Mouse (Mus musculus): Measurements from ENCODE around the gene Med12l. TPM values are rescaled to one million over a fixed set of nuclear protein-coding genes. Genes with fewer than 3 reads are reported as not detected.

Gene Med12l
- polyA plus RNA-seq, 1 experiment: 11.7 TPM

DNA sequence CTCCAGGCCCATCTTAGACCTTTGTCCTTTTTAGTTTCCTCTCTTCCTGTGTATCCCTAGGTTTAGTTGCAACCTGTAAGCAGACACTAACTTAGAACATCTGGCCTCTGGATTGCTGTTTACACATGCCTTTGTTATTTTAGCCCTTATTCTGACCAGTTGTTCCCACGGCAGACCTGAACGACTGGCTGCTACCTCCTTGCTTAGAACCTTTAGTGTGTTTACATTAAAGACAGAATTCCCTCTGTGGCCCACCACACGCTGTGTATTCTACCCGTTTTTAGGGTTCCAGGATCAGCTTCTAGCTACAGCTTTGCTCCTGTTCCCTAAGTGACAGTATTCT lies 19.5 kb downstream of the Med12l start:
- Histone ChIP-seq H3K36me3 (ENCODE audit: control insufficient read depth, insufficient read depth, low read length, poor library complexity, severe bottlenecking) (no peaks in the 10 kb centered on the region), H3K27me3 (ENCODE audit: control insufficient read depth, insufficient read depth, low read length, poor library complexity, severe bottlenecking) (no peaks in the 10 kb centered on the region), H3K9ac (ENCODE audit: low read depth, poor library complexity, severe bottlenecking) (no peak overlapping the region), H3K27ac (ENCODE audit: insufficient read depth, low read length) (no peak overlapping the region), H3K9me3 (replicated peaks; ENCODE audit: control insufficient read depth, insufficient read depth, low read length, poor library complexity, severe bottlenecking) (no peaks in the 10 kb centered on the region), H3K4me1 (ENCODE audit: control insufficient read depth, insufficient read depth, low read length) (no peaks in the 10 kb centered on the region), H3K4me3 (ENCODE audit: low read depth, low read length) (no peak overlapping the region)
- TF ChIP-seq POLR2A (IDR thresholded peaks at IDR 0.05; ENCODE audit: insufficient read depth, low read length) (no peak), CTCF (IDR thresholded peaks at IDR 0.05; ENCODE audit: low read depth, low read length) (no peak), EP300 (IDR thresholded peaks at IDR 0.05; ENCODE audit: insufficient read depth, low read depth, low read length) (no peak)

DNA sequence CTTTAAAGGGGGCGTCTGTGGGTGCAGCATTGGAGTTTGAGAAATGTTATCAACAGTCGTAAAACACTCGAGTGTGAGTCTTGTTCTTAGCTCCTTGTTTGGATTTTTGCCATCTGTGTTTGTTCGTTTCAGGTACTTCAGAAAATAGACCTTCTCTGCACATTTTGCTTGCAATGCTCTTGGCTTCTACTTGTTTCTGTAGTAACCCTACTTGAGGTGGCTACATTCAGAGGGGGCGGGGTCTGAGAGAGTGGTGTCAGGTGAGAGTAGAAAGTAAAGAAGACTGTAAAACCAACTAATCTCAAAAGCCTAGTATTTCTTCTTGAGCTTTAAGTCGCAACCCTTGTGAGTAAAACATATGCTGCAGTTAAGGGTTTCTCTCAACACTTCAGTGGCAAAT lies 23.1 kb downstream of the Med12l start:
- Histone ChIP-seq H3K9ac (ENCODE audit: low read depth, poor library complexity, severe bottlenecking) (no peak overlapping the region), H3K27ac (ENCODE audit: insufficient read depth, low read length) (no peak overlapping the region), H3K9me3 (replicated peaks; ENCODE audit: control insufficient read depth, insufficient read depth, low read length, poor library complexity, severe bottlenecking) (no peaks in the 10 kb centered on the region), H3K4me3 (ENCODE audit: low read depth, low read length) (no peak overlapping the region), H3K27me3 (ENCODE audit: control insufficient read depth, insufficient read depth, low read length, poor library complexity, severe bottlenecking) (no peaks in the 10 kb centered on the region), H3K4me1 (ENCODE audit: control insufficient read depth, insufficient read depth, low read length) (no peaks in the 10 kb centered on the region), H3K36me3 (ENCODE audit: control insufficient read depth, insufficient read depth, low read length, poor library complexity, severe bottlenecking) (no peaks in the 10 kb centered on the region)
- no peak for TF ChIP-seq EP300 (IDR thresholded peaks at IDR 0.05; ENCODE audit: insufficient read depth, low read depth, low read length)
- TF ChIP-seq CTCF (IDR thresholded peaks at IDR 0.05; ENCODE audit: low read depth, low read length): no peak
- no peak for TF ChIP-seq POLR2A (IDR thresholded peaks at IDR 0.05; ENCODE audit: insufficient read depth, low read length)

DNA sequence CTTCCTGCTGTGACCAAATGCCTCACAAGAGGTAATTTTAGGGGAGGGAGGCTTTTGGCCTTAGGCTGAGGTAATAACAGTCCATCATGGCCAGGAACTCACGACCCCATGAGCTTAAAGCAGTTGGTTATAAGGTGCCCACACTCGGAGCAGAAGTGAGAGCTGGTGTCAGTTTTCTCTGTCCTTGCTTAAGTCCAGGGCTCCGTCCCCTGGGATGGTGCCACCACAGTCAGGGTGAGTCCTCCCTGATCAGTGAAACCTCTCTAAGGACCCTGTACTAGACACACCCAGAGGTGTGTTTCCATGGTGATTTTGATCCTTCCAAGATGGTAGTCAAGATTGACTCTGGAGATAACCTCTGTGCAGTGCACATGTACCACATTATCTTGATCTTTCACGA lies 25.4 kb downstream of the Med12l start:
- Histone ChIP-seq H3K9ac (ENCODE audit: low read depth, poor library complexity, severe bottlenecking) (no peak overlapping the region), H3K27me3 (ENCODE audit: control insufficient read depth, insufficient read depth, low read length, poor library complexity, severe bottlenecking) (no peaks in the 10 kb centered on the region), H3K27ac (ENCODE audit: insufficient read depth, low read length) (no peak overlapping the region), H3K9me3 (replicated peaks; ENCODE audit: control insufficient read depth, insufficient read depth, low read length, poor library complexity, severe bottlenecking) (no peaks in the 10 kb centered on the region), H3K4me1 (ENCODE audit: control insufficient read depth, insufficient read depth, low read length) (no peaks in the 10 kb centered on the region), H3K4me3 (ENCODE audit: low read depth, low read length) (no peak overlapping the region), H3K36me3 (ENCODE audit: control insufficient read depth, insufficient read depth, low read length, poor library complexity, severe bottlenecking) (no peaks in the 10 kb centered on the region)
- TF ChIP-seq EP300 (IDR thresholded peaks at IDR 0.05; ENCODE audit: insufficient read depth, low read depth, low read length) (no peak), CTCF (IDR thresholded peaks at IDR 0.05; ENCODE audit: low read depth, low read length) (no peak), POLR2A (IDR thresholded peaks at IDR 0.05; ENCODE audit: insufficient read depth, low read length) (no peak)

DNA sequence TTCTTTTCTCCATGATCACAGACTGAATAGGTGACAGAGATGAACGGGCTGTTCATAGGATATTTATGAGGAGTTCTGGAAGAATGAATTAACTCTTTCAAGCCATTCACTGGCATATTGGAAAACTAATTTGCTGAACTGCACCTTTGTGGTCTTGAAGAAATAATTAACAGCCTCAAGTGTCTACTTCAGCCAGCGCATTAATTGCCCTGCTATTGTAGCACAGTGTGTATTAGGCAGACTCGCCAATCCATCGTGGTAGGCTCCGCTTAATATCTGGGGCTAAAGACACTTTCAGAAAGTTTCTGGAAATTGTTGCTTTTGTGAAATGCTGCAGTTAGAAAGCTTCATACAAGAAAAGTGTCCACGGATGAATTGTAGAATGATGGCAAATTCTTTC lies 35.9 kb downstream of the Med12l start:
- no peak overlapping the region for H3K4me3 ChIP-seq (ENCODE audit: low read depth, low read length)
- no peak overlapping the region for H3K9ac ChIP-seq (ENCODE audit: low read depth, poor library complexity, severe bottlenecking)
- H3K4me1 ChIP-seq (ENCODE audit: control insufficient read depth, insufficient read depth, low read length): no peaks in the 10 kb centered on the region
- H3K27ac ChIP-seq (ENCODE audit: insufficient read depth, low read length): no peak overlapping the region
- no peaks in the 10 kb centered on the region for H3K36me3 ChIP-seq (ENCODE audit: control insufficient read depth, insufficient read depth, low read length, poor library complexity, severe bottlenecking)
- TF ChIP-seq EP300 (IDR thresholded peaks at IDR 0.05; ENCODE audit: insufficient read depth, low read depth, low read length) (no peak), CTCF (IDR thresholded peaks at IDR 0.05; ENCODE audit: low read depth, low read length) (no peak), POLR2A (IDR thresholded peaks at IDR 0.05; ENCODE audit: insufficient read depth, low read length) (no peak)
- H3K27me3 ChIP-seq (ENCODE audit: control insufficient read depth, insufficient read depth, low read length, poor library complexity, severe bottlenecking): no peaks in the 10 kb centered on the region
- H3K9me3 ChIP-seq (replicated peaks; ENCODE audit: control insufficient read depth, insufficient read depth, low read length, poor library complexity, severe bottlenecking): no peaks in the 10 kb centered on the region

GRCm38 (mm10) chr3:59054834-59055535 lies 49.4 kb downstream of the Med12l start:
- TF ChIP-seq EP300 (IDR thresholded peaks at IDR 0.05; ENCODE audit: insufficient read depth, low read depth, low read length) (no peak), POLR2A (IDR thresholded peaks at IDR 0.05; ENCODE audit: insufficient read depth, low read length) (no peak), CTCF (IDR thresholded peaks at IDR 0.05; ENCODE audit: low read depth, low read length) (no peak)
- no peaks in the 10 kb centered on the region for H3K27me3 ChIP-seq (ENCODE audit: control insufficient read depth, insufficient read depth, low read length, poor library complexity, severe bottlenecking)
- H3K4me1 ChIP-seq (ENCODE audit: control insufficient read depth, insufficient read depth, low read length): no peaks in the 10 kb centered on the region
- no peaks in the 10 kb centered on the region for H3K9me3 ChIP-seq (replicated peaks; ENCODE audit: control insufficient read depth, insufficient read depth, low read length, poor library complexity, severe bottlenecking)
- H3K36me3 ChIP-seq (ENCODE audit: control insufficient read depth, insufficient read depth, low read length, poor library complexity, severe bottlenecking): no peaks in the 10 kb centered on the region
- no peak overlapping the region for H3K4me3 ChIP-seq (ENCODE audit: low read depth, low read length)
- no peak overlapping the region for H3K9ac ChIP-seq (ENCODE audit: low read depth, poor library complexity, severe bottlenecking)
- H3K27ac ChIP-seq (ENCODE audit: insufficient read depth, low read length): no peak overlapping the region

DNA sequence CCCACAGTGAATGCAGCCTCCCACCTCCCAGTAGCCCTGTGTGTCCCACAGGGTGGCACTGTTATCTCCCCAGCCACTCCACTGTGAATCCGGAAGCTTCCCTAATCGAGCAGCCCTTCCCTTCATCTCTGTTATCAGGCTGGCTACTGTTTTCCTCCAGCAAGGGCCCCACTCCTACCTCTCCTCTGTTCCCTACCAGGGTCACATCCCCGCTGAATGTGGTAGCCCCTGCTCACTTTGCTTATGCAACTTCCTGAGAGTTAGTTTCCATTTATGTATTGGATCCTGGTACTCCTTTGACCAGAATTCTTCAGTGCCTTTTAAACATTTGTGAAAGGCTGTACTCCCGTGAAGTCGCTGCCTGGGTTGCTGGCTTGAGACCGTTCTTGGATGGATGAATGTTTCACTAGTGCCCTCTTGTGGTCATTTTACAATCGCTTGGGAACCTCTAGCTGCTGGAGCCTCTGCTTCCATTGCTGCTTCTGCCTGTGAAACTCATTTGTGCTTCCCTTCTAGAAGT lies 53.5 kb downstream of the Med12l start:
- Histone ChIP-seq H3K4me1 (ENCODE audit: control insufficient read depth, insufficient read depth, low read length) (no peaks in the 10 kb centered on the region), H3K4me3 (ENCODE audit: low read depth, low read length) (no peak overlapping the region), H3K27ac (ENCODE audit: insufficient read depth, low read length) (no peak overlapping the region), H3K36me3 (ENCODE audit: control insufficient read depth, insufficient read depth, low read length, poor library complexity, severe bottlenecking) (no peaks in the 10 kb centered on the region), H3K9me3 (replicated peaks; ENCODE audit: control insufficient read depth, insufficient read depth, low read length, poor library complexity, severe bottlenecking) (no peaks in the 10 kb centered on the region), H3K27me3 (ENCODE audit: control insufficient read depth, insufficient read depth, low read length, poor library complexity, severe bottlenecking) (no peaks in the 10 kb centered on the region), H3K9ac (ENCODE audit: low read depth, poor library complexity, severe bottlenecking) (no peak overlapping the region)
- TF ChIP-seq CTCF (IDR thresholded peaks at IDR 0.05; ENCODE audit: low read depth, low read length): peak; percentile 58
- no peak for TF ChIP-seq EP300 (IDR thresholded peaks at IDR 0.05; ENCODE audit: insufficient read depth, low read depth, low read length)
- no peak for TF ChIP-seq POLR2A (IDR thresholded peaks at IDR 0.05; ENCODE audit: insufficient read depth, low read length)
